8 mouse cellular contexts compared by ENCODE assay signal in the genomic region with DNA sequence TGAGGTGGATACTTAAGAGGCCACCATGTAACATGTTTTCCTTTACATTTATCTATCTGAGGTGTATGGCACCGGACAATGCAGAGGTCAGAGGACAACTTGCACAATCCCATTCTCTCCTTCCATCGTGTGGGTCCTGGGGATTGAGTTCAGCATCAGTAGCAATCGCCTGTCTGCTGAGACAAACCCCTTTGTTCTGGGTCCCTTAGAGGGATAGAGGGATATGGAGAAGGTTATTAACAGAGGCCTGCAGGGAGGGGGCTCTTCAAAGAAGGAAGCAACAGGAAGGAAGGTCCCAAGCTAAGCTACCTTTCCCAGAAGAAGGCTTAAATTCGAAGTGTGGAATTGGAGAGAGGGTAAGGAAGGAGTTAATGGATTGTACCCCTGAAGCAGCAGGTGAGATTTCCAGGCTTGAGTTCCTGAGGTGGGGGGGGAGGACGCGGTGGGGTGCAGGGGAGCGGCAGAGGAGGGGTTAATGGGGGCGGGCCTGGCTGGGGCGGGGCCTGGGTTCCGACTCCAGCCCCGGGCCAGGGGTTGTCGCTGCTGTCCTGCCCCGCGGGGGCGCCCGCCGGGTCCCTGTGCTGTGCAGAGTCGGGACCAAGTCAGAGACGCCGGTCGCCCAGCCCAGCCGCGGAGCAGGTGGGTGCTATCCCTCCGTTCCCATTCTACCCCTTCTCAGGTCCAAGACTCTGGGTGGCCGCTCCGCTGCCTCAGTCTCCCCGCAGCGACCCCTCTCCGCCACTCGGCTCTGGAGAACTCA. TPM values are rescaled to one million over a fixed set of nuclear protein-coding genes. Genes with fewer than 3 reads are reported as not detected.
DNase-seq lines count a peak whose midpoint lies in the region; ATAC-seq and TF ChIP-seq lines count a peak whose summit lies in the region.

Gene Gpr4, plus strand, starts transcription at position 543 of the 760 bp plus-strand sequence.

- peaks cover 2% of the 10 kb centered on the region; the same call in 1 of the 2 replicates for H3K27me3 ChIP-seq in thymus, adult 2 months (ENCODE audit: control insufficient read depth, insufficient read depth, low read length)
- no peaks in the 10 kb centered on the region for H3K27me3 ChIP-seq in forebrain, embryonic 16.5 days (replicated peaks; ENCODE audit: control insufficient read depth, insufficient read depth, low read length)
- H3K27me3 ChIP-seq in hindbrain, postnatal 0 days (ENCODE audit: insufficient read depth, low read length): no peaks in the 10 kb centered on the region
- peaks cover 4% of the 10 kb centered on the region; the same call in 1 of the 2 replicates for H3K27me3 ChIP-seq in lung, embryonic 14.5 days (ENCODE audit: insufficient read depth, low read length)

- H3K36me3 ChIP-seq in thymus, adult 2 months (ENCODE audit: control insufficient read depth, insufficient read depth, low read length): no peaks in the 10 kb centered on the region
- no peaks in the 10 kb centered on the region for H3K36me3 ChIP-seq in forebrain, embryonic 16.5 days (ENCODE audit: control insufficient read depth, insufficient read depth)
- H3K36me3 ChIP-seq in hindbrain, postnatal 0 days (ENCODE audit: insufficient read depth, low read length): no peaks in the 10 kb centered on the region
- H3K36me3 ChIP-seq in lung, embryonic 14.5 days (ENCODE audit: insufficient read depth): no peaks in the 10 kb centered on the region

- peak within 1 kb of the TSS; percentile 75 for H3K4me2 ChIP-seq in forebrain, embryonic 16.5 days (ENCODE audit: low read length)
- peak within 1 kb of the TSS; percentile 80 for H3K4me2 ChIP-seq in hindbrain, postnatal 0 days (ENCODE audit: low read depth, low read length)
- peak within 1 kb of the TSS; percentile 73 for H3K4me2 ChIP-seq in lung, embryonic 14.5 days

- H3K4me1 ChIP-seq in thymus, adult 2 months (replicated peaks; ENCODE audit: control insufficient read depth, insufficient read depth, low read length): peaks cover 9% of the 10 kb centered on the region; the same call in 1 of the 2 replicates
- H3K4me1 ChIP-seq in forebrain, embryonic 16.5 days (replicated peaks; ENCODE audit: control insufficient read depth, insufficient read depth, low read length): peaks cover 10% of the 10 kb centered on the region
- H3K4me1 ChIP-seq in hindbrain, postnatal 0 days (ENCODE audit: insufficient read depth, low read length): no peaks in the 10 kb centered on the region
- H3K4me1 ChIP-seq in lung, embryonic 14.5 days (ENCODE audit: insufficient read depth): no peaks in the 10 kb centered on the region

- WGBS in thymus, adult 2 months: 12% methylated on average over 28 of the region's 30 CpGs
- 3% methylated on average over 28 of the region's 30 CpGs for WGBS in forebrain, embryonic 16.5 days
- 2% methylated on average over 21 of the region's 30 CpGs for WGBS in hindbrain, postnatal 0 days
- WGBS in lung, embryonic 14.5 days: 2% methylated on average over 30 of the region's 30 CpGs

- no peak within 1 kb of the TSS for H3K27ac ChIP-seq in thymus, adult 2 months (ENCODE audit: control insufficient read depth, insufficient read depth, low read length)
- H3K27ac ChIP-seq in forebrain, embryonic 16.5 days (ENCODE audit: low read length): no peak within 1 kb of the TSS
- H3K27ac ChIP-seq in hindbrain, postnatal 0 days: no peak within 1 kb of the TSS
- no peak within 1 kb of the TSS for H3K27ac ChIP-seq in lung, embryonic 14.5 days (ENCODE audit: low read depth)

- H3K9me3 ChIP-seq in forebrain, embryonic 16.5 days (ENCODE audit: control insufficient read depth, low read length): no peaks in the 10 kb centered on the region
- no peaks in the 10 kb centered on the region for H3K9me3 ChIP-seq in hindbrain, postnatal 0 days (ENCODE audit: low read length)
- peaks cover 3% of the 10 kb centered on the region; the same call in 1 of the 2 replicates for H3K9me3 ChIP-seq in lung, embryonic 14.5 days (ENCODE audit: low read depth, low read length)

- H3K4me3 ChIP-seq in thymus, adult 2 months (ENCODE audit: control insufficient read depth, insufficient read depth, low read length): peak within 1 kb of the TSS; percentile 17; the same call in 1 of the 2 replicates
- peak within 1 kb of the TSS; percentile 52 for H3K4me3 ChIP-seq in forebrain, embryonic 16.5 days (replicated peaks; ENCODE audit: low read length)
- H3K4me3 ChIP-seq in hindbrain, postnatal 0 days (ENCODE audit: low read length): peak within 1 kb of the TSS; percentile 44
- peak within 1 kb of the TSS; percentile 43 for H3K4me3 ChIP-seq in lung, embryonic 14.5 days (ENCODE audit: low read depth, low read length)

- TF ChIP-seq CTCF in thymus, adult 2 months (IDR thresholded peaks at IDR 0.05; ENCODE audit: borderline replicate concordance, control insufficient read depth, extremely low read depth, insufficient read depth, low read length, poor library complexity): no peak
- no peak for TF ChIP-seq CTCF in hindbrain, postnatal 0 days (IDR thresholded peaks at IDR 0.05; ENCODE audit: low read depth)
- TF ChIP-seq CTCF in lung, embryonic 14.5 days (IDR thresholded peaks at IDR 0.05; ENCODE audit: low read depth): no peak; the same call in 1 of the 2 replicates

- no peak for TF ChIP-seq POLR2A in thymus, adult 2 months (IDR thresholded peaks at IDR 0.05; ENCODE audit: control insufficient read depth, extremely low read depth, insufficient read depth, low read length, poor library complexity)

- ATAC-seq in forebrain, embryonic 16.5 days: peak; percentile 76
- peak; percentile 63; the same call in 1 of the 2 replicates for ATAC-seq in hindbrain, postnatal 0 days
- peak; percentile 83; the same call in 1 of the 2 replicates for ATAC-seq in lung, embryonic 14.5 days (ENCODE audit: insufficient read depth)
- ATAC-seq in monocyte, adult 5-6 weeks (replicated peaks; ENCODE audit: insufficient number of reproducible peaks, low FRiP score, low TSS enrichment, poor library complexity, severe bottlenecking): no peak

- peak within 1 kb of the TSS; percentile 66 for H3K9ac ChIP-seq in forebrain, embryonic 16.5 days (replicated peaks; ENCODE audit: low read depth, low read length)
- H3K9ac ChIP-seq in hindbrain, postnatal 0 days (replicated peaks; ENCODE audit: low read length): peak within 1 kb of the TSS; percentile 44; the same call in 1 of the 2 replicates
- H3K9ac ChIP-seq in lung, embryonic 14.5 days: peak within 1 kb of the TSS; percentile 52

- DNase-seq in thymus, adult 2 months: peak; percentile 23
- DNase-seq in thymus, adult 18-20 months: no peak
- peak; percentile 50 for DNase-seq in hindbrain, postnatal 0 days (ENCODE audit: low spot score)
- peak; percentile 65 for DNase-seq in lung, embryonic 14.5 days
- peak; percentile 55 for DNase-seq in retina, postnatal 1 day
- DNase-seq in layer of hippocampus, postnatal 14 days (ENCODE audit: low spot score in 2 of 2): no peak

RNA-seq across cellular contexts. Expression of gene Gpr4, which starts in this region (rescaled TPM):
- polyA plus RNA-seq in thymus, adult 2 months (2012; rRNA removed): 4.2 and 5.5 TPM in 2 replicates
- polyA plus RNA-seq in forebrain, embryonic 16.5 days (2015; fragmentation: Nextera tagmentation; extraction: Ambion mirVana): 2.5 and 2.7 TPM in 2 replicates
- total RNA-seq in hindbrain, postnatal 0 days (2014; rRNA removed): 3.8 and 4.5 TPM in 2 replicates
- polyA plus RNA-seq in hindbrain, postnatal 0 days (2015; fragmentation: Nextera tagmentation; extraction: Ambion mirVana): 4.1 and 4.4 TPM in 2 replicates
- polyA plus RNA-seq in lung, embryonic 14.5 days (2014; fragmentation: Nextera tagmentation; extraction: Ambion mirVana): 1.6 and 2.2 TPM in 2 replicates
- 1 to 10 TPM; 4.1 to 4.6 TPM for total RNA-seq in layer of hippocampus, postnatal 14 days (2021)
- 0.19 to 0.32 TPM in 2 of 3 replicates, not detected in the other for total RNA-seq in monocyte, adult 5-6 weeks (2017)

Comparison
In these comparisons a context has a peak if more than half of its experiments do, and no peak if none do; other contexts are left out.
1. DNase-seq: peak in thymus, adult 2 months (single experiment), hindbrain, postnatal 0 days (single experiment), lung, embryonic 14.5 days (single experiment) and retina, postnatal 1 day (single experiment); none in thymus, adult 18-20 months (0 of 2) and layer of hippocampus, postnatal 14 days (0 of 2).
2. Peak in every context shown above with its lines, with median percentiles within 50 percentile points of each other: H3K4me3 ChIP-seq, H3K4me2 ChIP-seq and H3K9ac ChIP-seq.